Mouse (Mus musculus) lung, adult 2 months (tissue): Measurements from ENCODE around the gene Rapgefl1.

Source experiments
- CTCF ChIP-seq: fragments of 200-500 bp; IDR thresholded peaks from 2 replicates; pipeline ENCODE4 v1.5.1; 2011; ENCODE audit warnings: mild to moderate bottlenecking, low read length, control low read depth; ENCODE audit not compliant: insufficient read depth
- POLR2A ChIP-seq: fragments of 200-500 bp; IDR thresholded peaks from 2 replicates; pipeline ENCODE4 v1.6.1; 2011; ENCODE audit warnings: low read depth, mild to moderate bottlenecking, control low read depth, low read length, borderline replicate concordance; ENCODE audit errors: extremely low read depth

DNA sequence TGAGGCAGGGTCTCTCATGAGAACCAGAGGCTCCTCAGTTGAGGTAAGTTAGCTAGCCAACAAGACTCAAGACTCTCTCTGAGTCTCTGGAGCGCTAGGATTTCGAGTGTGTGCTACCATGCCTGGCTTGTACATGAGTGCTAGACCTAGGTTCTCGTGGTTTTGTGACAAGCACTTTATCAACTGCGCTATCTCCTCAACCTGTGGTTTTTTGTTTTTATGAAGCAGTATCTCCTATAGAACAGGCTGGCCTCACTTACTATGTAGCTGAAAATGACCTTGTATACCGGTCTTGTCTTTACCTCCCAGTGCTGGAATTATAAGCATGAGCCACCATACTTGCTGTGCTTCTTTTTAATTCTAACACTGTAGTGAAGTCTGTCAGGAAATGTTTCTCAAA is 15.6 kb upstream of the Rapgefl1 start:
- TF ChIP-seq CTCF: no peak
- TF ChIP-seq POLR2A: no peak
